Mouse (Mus musculus) liver, embryonic 11.5 days (tissue): ENCODE data around the gene Pdf. TPM values are rescaled to one million over a fixed set of nuclear protein-coding genes. Genes with fewer than 3 reads are reported as not detected.

Experiments
- ATAC-seq: fragments of 200-750 bp; cut with Nextera tagmentation; replicated peaks from 2 replicates; pipeline ENCODE4 v1.8.0; 2017; ENCODE audit warnings: moderate number of reproducible peaks, mild to moderate bottlenecking, moderate TSS enrichment, moderate library complexity; ENCODE audit not compliant: low FRiP score
- DNase-seq: peaks from one replicate; pipeline ENCODE4 v3.0.0-alpha.2; 2017; ENCODE audit warnings: low spot score
- H3K27ac ChIP-seq: fragments of 300-500 bp; sonication (generic); 2 replicates; pipeline ENCODE4 v1.5.1; 2014; ENCODE audit warnings: mild to moderate bottlenecking, low read depth, low read length, control low read depth
- H3K27me3 ChIP-seq: fragments of 300-500 bp; sonication (generic); replicated peaks from 2 replicates; pipeline ENCODE4 v1.6.1; 2014; ENCODE audit warnings: low read length, mixed read lengths; ENCODE audit not compliant: control insufficient read depth, insufficient read depth
- H3K36me3 ChIP-seq: fragments of 300-500 bp; sonication (generic); 2 replicates; pipeline ENCODE4 v1.6.1; 2014; ENCODE audit warnings: mild to moderate bottlenecking, low read length, moderate library complexity, mixed read lengths; ENCODE audit not compliant: control insufficient read depth, insufficient read depth
- H3K4me1 ChIP-seq: fragments of 300-500 bp; sonication (generic); replicated peaks from 2 replicates; pipeline ENCODE4 v1.6.1; 2014; ENCODE audit warnings: low read length, mixed read lengths; ENCODE audit not compliant: control insufficient read depth, insufficient read depth
- H3K4me2 ChIP-seq: fragments of 300-500 bp; sonication (generic); 2 replicates; pipeline ENCODE4 v1.6.1; 2014; ENCODE audit warnings: mild to moderate bottlenecking, control low read depth, moderate library complexity
- H3K4me3 ChIP-seq: fragments of 300-500 bp; sonication (generic); 2 replicates; pipeline ENCODE4 v1.5.1; 2014; ENCODE audit warnings: low read depth, low read length, control low read depth
- H3K9ac ChIP-seq: fragments of 300-500 bp; sonication (generic); 2 replicates; pipeline ENCODE4 v1.6.1; 2014; ENCODE audit warnings: low read depth, low read length, control low read depth
- H3K9me3 ChIP-seq: fragments of 300-500 bp; sonication (generic); 2 replicates; pipeline ENCODE4 v1.6.1; 2016; ENCODE audit warnings: low read length, inconsistent platforms, mixed read lengths; ENCODE audit not compliant: control insufficient read depth
- WGBS: fragments of 180-500 bp; shearing (Covaris S2); extraction: QIAGEN DNeasy Blood & Tissue Kit; methylation state at CpG from one replicate; pipeline ENCODE4 v1.1.7; 2014; 5-methylcytosine and 5-hydroxymethylcytosine counted together
- polyA plus RNA-seq: library from polyadenylated mRNA; unstranded; fragments of >200 nt; fragmentation: Nextera tagmentation; extraction: Ambion mirVana; gene quantifications from 2 replicates; pipeline ENCODE4 v1.2.1, GENCODE M21; 2014

The Pdf gene
- polyA plus RNA-seq, 1 experiment from 2014 or later, result 45.5 TPM

- ATAC-seq (no peak), DNase-seq (no peak)
- H3K9me3 ChIP-seq, result no peaks in the 10 kb centered on the region
- H3K4me3 ChIP-seq, result no peak overlapping the region
- no peak overlapping the region for H3K9ac ChIP-seq
- no peak overlapping the region for H3K4me2 ChIP-seq
- no peak overlapping the region for H3K27ac ChIP-seq
- H3K27me3 ChIP-seq, result no peaks in the 10 kb centered on the region
- H3K4me1 ChIP-seq, result peaks cover 27% of the 10 kb centered on the region
- no peaks in the 10 kb centered on the region for H3K36me3 ChIP-seq
- 57% methylated on average over 5 of the region's 5 CpGs for WGBS
Measured at GRCm38 (mm10) chr8:107030058-107030457, 18.4 kb downstream of the Pdf start.

GRCm38 (mm10) chr8:107029310-107029709, 19.1 kb downstream of the Pdf start:
- no peaks in the 10 kb centered on the region for H3K36me3 ChIP-seq
- no peak overlapping the region for H3K4me3 ChIP-seq
- no peaks in the 10 kb centered on the region for H3K9me3 ChIP-seq
- no peak overlapping the region for H3K9ac ChIP-seq
- 78% methylated on average over 3 of the region's 3 CpGs for WGBS
- no peak overlapping the region for H3K4me2 ChIP-seq
- no peaks in the 10 kb centered on the region for H3K27me3 ChIP-seq
- no peak for ATAC-seq
- no peak overlapping the region for H3K27ac ChIP-seq
- H3K4me1 ChIP-seq, result peaks cover 27% of the 10 kb centered on the region
- DNase-seq, result no peak

DNA sequence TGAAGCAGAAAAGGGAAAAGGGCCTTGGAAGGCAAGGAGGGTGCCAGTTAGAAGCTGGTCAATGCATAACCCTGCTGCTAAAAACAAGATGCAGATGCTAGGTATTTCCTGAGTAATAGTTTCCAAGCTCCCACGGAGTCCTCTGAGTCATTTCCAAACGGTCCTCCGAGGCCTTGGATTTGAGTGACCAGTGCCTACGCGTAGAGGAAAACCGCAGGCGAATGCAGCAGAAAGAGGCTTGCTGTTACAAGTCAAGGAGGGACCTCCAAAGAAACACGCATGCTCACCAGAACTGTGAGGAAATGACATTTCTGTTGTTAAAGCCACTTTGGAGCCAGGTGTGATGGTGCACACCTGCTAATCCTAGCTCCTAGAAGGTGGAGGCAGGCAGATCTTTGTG, 24.9 kb downstream of the Pdf start:
- Histone ChIP-seq H3K9ac (no peak overlapping the region), H3K27me3 (no peaks in the 10 kb centered on the region), H3K9me3 (no peaks in the 10 kb centered on the region), H3K4me3 (no peak overlapping the region), H3K4me2 (no peak overlapping the region), H3K27ac (no peak overlapping the region), H3K36me3 (no peaks in the 10 kb centered on the region), H3K4me1 (peaks cover 4% of the 10 kb centered on the region; the same call in 1 of the 2 replicates)
- DNase-seq, result no peak
- 87% methylated on average over 8 of the region's 8 CpGs for WGBS
- no peak for ATAC-seq

- no peak for DNase-seq
- no peak for ATAC-seq
- 87% methylated on average over 1 of the region's 1 CpGs for WGBS
- Histone ChIP-seq H3K9me3 (no peaks in the 10 kb centered on the region), H3K4me2 (no peak overlapping the region), H3K27ac (no peak overlapping the region), H3K4me3 (no peak overlapping the region), H3K4me1 (no peaks in the 10 kb centered on the region), H3K27me3 (no peaks in the 10 kb centered on the region), H3K36me3 (no peaks in the 10 kb centered on the region), H3K9ac (no peak overlapping the region)
Measured at GRCm38 (mm10) chr8:107014915-107015314, 33.5 kb downstream of the Pdf start.

- Histone ChIP-seq H3K27me3 (no peaks in the 10 kb centered on the region), H3K4me1 (no peaks in the 10 kb centered on the region), H3K36me3 (no peaks in the 10 kb centered on the region), H3K9me3 (no peaks in the 10 kb centered on the region), H3K4me2 (no peak overlapping the region), H3K9ac (no peak overlapping the region), H3K4me3 (no peak overlapping the region), H3K27ac (no peak overlapping the region)
- 77% methylated on average over 2 of the region's 2 CpGs for WGBS
- DNase-seq, result no peak
- ATAC-seq, result no peak
Measured at GRCm38 (mm10) chr8:107012666-107013065, 35.7 kb downstream of the Pdf start.

- Histone ChIP-seq H3K9ac (no peak overlapping the region), H3K4me2 (no peak overlapping the region), H3K27ac (no peak overlapping the region), H3K9me3 (no peaks in the 10 kb centered on the region), H3K27me3 (no peaks in the 10 kb centered on the region), H3K4me1 (no peaks in the 10 kb centered on the region), H3K4me3 (no peak overlapping the region), H3K36me3 (no peaks in the 10 kb centered on the region; the same call in 1 of the 2 replicates)
- ATAC-seq (no peak), DNase-seq (no peak)
- WGBS, result 82% methylated on average over 3 of the region's 3 CpGs
Measured at GRCm38 (mm10) chr8:107007795-107008194, 40.6 kb downstream of the Pdf start.

DNA sequence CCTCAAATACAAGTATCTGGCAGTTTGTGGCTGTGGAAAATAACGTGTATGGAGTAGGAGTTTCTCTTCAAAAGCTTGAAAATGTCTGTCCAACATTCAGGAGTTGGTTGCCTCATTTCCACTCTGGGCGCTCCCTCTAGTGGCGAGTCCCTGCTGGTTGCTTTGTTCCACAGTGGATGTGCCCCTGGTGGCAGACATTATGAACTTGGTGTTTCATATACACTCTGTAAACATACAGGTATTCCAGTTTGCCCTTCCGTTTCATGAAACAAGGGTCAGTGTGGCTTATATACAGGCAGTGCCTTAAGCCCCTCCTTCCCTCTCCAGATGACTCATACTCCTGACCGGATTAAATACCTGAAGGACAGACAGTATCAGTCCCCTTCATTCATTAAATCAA, 45.9 kb downstream of the Pdf start:
- Histone ChIP-seq H3K4me2 (no peak overlapping the region), H3K36me3 (no peaks in the 10 kb centered on the region; the same call in 1 of the 2 replicates), H3K4me3 (no peak overlapping the region), H3K27me3 (no peaks in the 10 kb centered on the region), H3K4me1 (no peaks in the 10 kb centered on the region), H3K27ac (no peak overlapping the region), H3K9ac (no peak overlapping the region), H3K9me3 (no peaks in the 10 kb centered on the region)
- 32% methylated on average over 5 of the region's 5 CpGs for WGBS
- DNase-seq (peak; percentile 77), ATAC-seq (peak; percentile 69)

DNA sequence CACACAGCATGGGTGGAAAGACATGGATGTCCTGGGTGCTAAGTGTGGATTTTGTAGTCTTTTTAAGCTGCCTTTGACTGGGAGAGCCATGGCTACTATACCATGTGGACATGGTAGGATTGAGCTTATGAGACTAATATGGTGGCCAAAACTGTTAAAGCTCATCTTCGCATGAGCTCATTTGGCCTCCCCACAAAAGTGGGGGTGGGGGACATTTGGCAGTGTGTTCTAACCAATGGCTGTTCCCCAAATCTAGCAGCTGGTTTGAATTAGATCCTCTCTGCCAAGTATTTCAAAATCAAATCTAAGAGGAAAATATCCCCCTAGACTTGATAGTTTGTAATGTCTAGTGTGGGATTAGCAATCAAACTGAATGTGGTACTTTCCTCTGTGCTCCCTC, 49.3 kb downstream of the Pdf start:
- no peak overlapping the region for H3K4me3 ChIP-seq
- H3K27me3 ChIP-seq, result no peaks in the 10 kb centered on the region
- WGBS, result 85% methylated on average over 1 of the region's 1 CpGs
- no peaks in the 10 kb centered on the region for H3K9me3 ChIP-seq
- H3K36me3 ChIP-seq, result no peaks in the 10 kb centered on the region; the same call in 1 of the 2 replicates
- H3K9ac ChIP-seq, result no peak overlapping the region
- no peaks in the 10 kb centered on the region for H3K4me1 ChIP-seq
- no peak for ATAC-seq
- H3K27ac ChIP-seq, result no peak overlapping the region
- H3K4me2 ChIP-seq, result no peak overlapping the region
- no peak for DNase-seq

DNA sequence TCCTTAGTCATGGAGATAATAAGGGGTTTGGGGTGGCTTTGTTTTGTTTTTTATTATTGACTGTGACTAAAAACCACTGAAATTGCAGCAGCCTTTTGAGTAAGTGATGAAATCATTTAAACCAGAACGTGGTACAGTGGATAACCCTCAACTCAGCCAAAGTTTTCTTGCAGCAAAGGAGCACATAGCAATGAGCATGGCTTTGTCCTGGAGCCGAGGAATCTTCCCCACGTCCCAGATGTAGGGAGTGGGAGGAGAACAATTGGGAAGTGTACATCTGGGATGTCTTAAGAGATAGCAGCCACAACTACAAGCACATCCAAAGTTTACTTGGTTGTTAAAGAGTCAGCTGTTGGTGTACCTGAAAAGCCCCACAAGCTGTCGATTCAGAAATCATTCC, 51.0 kb downstream of the Pdf start:
- Histone ChIP-seq H3K27me3 (no peaks in the 10 kb centered on the region), H3K4me3 (no peak overlapping the region), H3K9ac (no peak overlapping the region), H3K4me1 (no peaks in the 10 kb centered on the region), H3K4me2 (no peak overlapping the region), H3K27ac (no peak overlapping the region), H3K9me3 (no peaks in the 10 kb centered on the region), H3K36me3 (no peaks in the 10 kb centered on the region)
- WGBS, result 82% methylated on average over 4 of the region's 4 CpGs
- ATAC-seq (no peak), DNase-seq (no peak)
